Mouse (Mus musculus) layer of hippocampus, postnatal 36 days (tissue): ENCODE data around the gene Os9. TPM values are rescaled to one million over a fixed set of nuclear protein-coding genes. Genes with fewer than 3 reads are reported as not detected.
"Not testable (repeated sequence)": the region's sequence is repeated elsewhere in the genome, so short reads cannot be mapped to it uniquely, and the experiment has no call there.

Source experiments
- DNase-seq, 2 experiments: peaks; one replicate each; pipeline ENCODE4 v3.0.0; 2022
- total RNA-seq, 2 experiments: library from RNA; stranded (reverse); gene quantifications; 2 replicates each; pipeline ENCODE4 v1.2.3; 2021

The Os9 gene
- total RNA-seq, 2 experiments from 2014 or later: 97.5 to 99.3 TPM

DNA sequence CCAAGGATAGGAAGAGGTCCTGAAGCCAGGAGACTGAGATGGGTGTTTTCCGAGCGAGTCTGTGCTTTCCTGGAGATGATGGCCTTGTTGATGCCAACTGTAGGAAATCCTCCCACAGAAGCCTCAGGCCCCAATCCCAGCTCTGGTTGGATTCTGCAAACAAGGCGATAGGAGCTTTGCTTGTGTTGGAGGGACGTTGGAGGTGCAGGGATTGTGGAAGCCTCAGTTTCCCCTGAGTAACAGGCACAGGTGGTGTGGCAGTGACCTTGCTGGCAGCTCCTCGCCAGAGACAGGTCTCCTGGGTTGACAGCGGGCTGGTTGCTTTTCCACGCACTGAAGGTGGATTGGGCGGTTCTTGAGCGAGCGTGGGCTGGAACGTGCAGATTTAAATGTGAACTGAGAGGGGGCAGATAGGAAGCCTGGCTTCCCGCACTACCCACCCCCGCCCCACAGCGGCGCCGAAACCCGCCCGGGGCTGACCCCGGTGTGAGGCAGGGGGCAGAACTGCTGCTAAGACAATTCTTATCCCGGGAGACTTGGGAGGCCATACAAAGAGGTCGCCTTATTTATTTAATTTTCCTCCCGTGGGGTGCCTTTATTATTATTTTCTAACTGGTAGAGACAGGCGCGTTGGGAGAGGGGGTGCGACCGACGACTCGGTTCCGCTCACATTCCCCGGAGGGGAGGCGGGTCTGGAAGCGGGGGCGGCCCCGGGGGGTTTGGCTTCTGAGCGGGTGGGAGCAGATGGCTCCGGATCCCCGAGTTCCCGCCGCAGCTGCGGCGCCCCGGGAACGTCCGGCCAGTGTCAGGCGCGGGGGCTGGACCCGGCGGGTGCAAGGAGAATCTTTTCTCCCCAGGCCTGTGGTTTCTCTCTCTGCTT is 39.8 kb downstream of the Os9 start:
- peak in 1 of 2 experiments; percentile 71 for DNase-seq

DNA sequence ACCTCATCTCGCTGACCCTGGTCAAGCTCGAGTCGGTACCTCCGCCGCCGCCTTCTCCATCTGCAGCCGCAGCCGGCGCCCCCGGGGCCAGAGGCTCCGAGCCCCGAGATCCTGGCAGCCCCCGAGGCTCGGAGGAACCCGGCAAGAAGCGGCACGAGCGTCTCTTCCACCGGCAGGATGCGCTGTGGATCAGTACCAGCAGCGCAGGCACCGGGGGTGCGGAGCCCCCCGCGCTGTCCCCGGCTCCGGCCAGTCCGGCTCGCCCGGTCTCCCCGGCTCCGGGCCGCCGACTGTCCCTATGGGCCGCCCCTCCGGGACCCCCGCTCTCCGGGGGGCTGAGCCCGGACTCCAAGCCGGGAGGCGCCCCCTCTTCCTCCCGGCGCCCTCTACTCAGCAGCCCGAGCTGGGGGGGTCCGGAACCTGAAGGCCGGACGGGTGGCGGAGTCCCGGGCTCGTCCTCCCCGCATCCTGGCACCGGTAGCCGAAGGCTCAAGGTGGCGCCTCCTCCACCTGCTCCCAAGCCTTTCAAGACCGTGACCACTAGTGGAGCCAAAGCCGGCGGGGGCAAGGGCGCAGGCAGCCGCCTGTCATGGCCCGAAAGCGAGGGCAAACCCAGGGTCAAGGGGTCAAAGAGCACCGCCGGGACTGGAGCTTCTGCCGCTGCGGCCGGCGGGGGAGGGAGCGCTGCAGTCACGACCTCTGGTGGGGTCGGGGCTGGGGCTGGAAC is 41.1 kb downstream of the Os9 start:
- no peak for DNase-seq

DNA sequence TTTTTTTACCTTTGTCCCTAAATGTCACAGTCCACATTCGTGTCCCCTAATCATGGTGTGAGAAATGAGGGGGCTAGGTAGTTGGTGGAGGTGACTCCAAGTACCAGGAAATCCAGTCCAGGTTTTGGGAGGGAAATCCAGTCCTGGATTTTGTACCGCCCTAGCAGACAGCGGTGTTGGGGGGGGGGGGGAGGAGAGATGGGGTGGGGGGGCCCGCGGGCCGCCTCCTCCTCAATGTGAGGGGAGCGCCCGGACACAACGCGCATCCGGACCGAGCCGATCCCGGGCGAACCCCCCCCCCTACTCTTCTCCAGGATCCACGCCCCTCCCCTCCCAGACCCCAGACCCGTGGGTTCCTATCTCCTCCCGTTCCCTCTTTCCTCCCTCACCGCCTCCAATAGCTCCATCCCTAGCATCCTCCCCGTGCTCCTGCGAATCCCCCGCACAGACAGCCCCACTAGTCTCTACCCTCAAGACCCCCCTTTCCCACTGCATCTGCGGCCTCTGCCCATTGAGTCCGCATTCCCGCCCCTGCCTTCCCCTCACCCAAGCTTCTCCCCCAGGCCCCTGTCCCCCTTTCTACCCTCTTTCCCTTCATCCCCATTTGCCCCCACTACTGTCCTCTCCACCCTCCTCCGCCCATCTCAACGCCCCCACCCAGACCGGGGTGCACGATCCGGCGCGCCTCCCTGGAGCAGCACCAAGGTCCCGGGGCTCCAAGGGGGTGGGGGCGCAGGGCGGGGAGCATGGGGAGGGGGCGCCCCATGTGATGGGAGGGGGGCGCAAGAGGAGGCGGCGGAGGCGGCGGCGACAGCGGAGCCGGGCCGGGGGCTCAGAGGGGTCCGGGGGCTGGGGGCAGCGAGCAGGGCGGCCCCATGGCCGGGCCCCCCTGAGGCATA is 42.0 kb downstream of the Os9 start:
- no peak for DNase-seq

DNA sequence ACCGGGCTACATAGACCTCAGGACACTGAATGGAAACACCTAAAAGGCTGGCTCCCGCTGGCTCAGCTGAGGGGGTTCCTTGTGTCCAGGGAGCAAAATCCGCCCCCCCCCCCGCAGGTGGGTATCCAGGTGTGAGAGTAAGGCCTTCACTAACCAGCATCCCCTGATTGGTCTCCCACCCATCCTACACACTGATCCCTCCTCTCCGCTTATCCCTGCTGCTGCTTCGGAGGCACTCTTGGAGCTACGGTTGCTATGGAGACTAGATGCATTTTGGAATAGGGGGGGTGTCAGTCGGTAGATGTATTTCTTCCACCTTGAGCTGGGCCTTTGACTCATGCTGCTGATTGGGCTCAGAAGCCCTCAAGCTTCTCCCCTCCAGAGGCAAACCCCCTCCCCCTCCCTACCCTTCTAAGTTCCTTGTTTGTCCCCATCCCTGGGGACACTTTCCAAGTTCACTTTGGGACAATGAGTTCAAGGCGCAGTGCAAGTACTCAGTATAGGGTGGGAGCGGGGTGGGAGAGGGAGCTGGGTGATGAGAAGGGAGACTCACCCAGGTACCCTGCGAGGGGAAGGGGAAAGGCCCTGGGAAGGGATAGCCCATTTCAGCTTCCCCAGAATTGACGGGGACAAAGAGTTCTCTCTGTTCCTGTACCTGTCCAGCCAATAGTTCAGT is 42.8 kb downstream of the Os9 start:
- no peak for DNase-seq

DNA sequence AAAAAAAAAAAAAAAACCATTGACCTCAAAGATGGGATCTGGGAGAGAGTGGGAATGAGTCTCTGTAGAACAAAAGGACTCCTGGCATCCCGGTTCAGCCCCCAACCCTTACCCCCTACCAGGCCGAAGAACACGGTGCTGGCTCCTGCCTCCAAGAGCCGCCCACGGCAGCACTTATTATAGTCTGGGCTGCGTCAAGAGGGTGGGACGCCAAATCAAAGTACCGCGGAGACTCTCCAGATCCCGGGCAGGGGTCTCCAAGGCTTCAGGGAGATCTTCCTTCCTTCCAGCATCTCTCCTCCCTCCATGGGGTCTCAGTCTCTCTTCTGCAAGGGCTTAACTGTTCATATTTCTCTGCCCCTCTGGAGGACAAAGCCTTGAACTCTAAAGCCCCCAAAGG is 43.4 kb downstream of the Os9 start:
- DNase-seq: no peak

DNA sequence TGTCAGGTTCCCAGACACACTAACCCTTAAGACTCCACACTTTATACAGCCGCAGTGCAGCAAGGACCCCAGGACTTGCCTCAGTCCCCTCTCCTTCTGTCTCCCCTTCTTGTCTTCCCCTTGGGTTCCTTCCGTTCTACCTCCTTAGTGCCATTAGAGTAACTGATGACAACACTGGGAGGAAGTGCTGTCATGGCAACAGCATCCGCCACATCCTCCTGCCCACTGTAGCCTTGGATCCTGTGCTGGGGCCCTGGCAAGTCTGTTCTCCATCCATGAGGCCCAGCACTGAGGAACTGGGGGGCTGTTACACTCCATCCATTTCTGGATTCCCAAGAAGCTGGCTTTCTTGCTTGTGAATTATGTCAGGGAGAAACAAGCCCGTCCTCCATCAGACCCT is 44.8 kb downstream of the Os9 start:
- DNase-seq: no peak

DNA sequence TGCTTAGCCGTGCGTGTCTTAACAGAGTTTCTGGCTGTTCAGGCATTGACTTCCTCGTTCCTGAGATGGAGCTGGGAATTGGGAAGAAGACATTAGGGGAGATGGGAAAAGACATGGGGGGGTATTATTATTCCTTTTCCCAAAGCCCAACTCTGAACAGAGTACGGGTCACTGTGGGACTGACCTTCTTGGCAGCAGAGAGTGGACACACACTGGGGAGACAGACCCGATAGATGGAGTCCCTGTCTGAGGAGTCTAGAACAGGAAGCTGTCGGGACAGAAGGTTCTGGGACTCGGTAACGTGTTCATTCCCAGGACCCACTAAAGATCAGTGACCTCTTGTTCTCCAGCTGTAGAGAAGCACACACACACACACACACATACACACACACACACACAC is 45.3 kb downstream of the Os9 start:
- DNase-seq: no peak

DNA sequence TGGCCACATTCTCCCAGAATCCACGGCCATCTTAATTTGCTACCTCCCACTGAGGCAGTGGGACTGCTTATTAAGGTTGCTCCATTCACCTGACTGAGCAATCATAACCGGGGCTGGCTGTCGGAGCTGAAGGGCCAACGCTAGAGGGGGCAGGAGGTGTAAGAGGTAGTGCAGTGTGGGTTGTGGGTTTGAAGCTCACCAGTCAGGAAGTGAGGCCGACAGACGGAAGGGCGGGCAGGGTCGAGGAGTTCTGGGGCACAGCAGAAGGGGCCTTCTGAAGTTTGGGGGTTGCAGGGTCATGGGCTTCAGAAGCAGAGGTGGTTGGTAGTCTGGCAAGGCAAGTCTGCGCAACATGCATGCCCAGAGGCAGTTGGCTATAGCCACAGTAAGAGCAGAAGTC is 45.9 kb downstream of the Os9 start, which contains the start of gene Agap2:
Gene Agap2, plus strand, starts transcription at position 205 of the 400 bp plus-strand sequence.
- DNase-seq: no peak

DNA sequence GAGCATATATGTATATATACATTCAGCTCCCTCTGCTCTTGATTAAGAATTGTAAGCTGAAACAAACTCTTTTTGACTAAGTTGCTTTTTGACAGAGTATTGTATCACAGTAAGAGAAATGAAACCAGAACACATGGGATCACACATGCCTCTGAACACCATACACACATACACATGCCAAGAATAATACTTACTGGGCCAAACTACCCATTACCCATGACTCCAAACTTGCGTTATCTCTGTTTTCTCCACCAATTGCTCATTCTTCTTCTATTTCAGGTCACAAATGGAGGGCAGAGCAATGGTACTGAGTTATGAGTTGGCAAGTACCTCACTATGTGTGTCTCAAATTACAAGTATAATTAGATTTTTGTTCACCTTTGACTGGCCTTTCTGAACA is 47.0 kb downstream of the Os9 start:
- DNase-seq: no peak

DNA sequence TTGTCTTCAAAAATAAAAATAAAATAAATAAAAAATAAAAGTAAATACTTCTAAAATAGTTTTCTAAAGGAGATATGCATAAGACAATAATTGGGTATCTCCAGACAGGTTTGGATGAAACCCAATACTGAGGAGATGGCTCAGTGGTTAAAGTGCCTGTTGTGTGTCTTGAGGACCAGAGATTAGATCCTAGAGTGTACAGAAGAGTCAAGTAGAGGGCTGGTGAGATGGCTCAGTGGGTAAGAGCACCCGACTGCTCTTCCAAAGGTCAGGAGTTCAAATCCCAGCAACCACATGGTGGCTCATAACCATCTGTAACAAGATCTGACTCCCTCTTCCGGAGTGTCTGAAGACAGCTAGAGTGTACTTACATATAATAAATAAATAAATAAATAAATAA is 48.0 kb downstream of the Os9 start:
- not testable (repeated sequence) for DNase-seq

DNA sequence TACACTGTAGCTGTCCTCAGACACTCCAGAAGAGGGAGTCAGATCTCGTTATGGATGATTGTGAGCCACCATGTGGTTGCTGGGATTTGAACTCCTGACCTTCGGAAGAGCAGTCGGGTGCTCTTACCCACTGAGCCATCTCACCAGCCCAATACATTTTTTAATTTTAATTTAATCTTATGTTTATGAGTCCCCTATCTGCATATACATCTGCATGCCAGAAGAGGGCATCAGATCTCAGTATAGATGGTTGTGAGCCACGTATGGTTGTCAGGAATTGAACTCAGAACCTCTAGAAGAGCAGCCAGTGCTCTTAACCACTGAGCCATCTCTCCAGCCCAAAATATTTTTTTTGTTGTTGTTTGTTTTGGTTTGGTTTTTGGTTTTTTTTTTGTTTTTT is 48.7 kb downstream of the Os9 start:
- not testable (repeated sequence) for DNase-seq

DNA sequence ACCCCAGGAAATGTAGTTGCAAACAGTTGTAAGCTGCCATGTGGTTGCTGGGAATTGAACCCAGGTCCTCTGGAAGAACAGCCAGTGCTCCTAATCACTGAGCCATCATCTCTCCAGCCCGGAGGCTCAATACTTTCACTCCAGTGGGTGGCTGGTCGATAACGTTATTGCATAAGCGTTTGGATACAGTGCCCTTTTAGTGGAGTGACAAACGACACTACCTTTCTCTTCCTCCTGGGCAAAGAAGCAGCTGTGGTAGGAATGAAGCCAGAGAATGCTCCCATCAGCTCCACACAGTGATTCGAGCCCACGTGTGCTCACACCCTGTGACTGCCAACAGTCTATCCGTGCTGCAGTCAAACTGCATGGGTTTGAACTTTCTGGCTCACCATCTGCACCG is 49.7 kb downstream of the Os9 start:
- no peak for DNase-seq

DNA sequence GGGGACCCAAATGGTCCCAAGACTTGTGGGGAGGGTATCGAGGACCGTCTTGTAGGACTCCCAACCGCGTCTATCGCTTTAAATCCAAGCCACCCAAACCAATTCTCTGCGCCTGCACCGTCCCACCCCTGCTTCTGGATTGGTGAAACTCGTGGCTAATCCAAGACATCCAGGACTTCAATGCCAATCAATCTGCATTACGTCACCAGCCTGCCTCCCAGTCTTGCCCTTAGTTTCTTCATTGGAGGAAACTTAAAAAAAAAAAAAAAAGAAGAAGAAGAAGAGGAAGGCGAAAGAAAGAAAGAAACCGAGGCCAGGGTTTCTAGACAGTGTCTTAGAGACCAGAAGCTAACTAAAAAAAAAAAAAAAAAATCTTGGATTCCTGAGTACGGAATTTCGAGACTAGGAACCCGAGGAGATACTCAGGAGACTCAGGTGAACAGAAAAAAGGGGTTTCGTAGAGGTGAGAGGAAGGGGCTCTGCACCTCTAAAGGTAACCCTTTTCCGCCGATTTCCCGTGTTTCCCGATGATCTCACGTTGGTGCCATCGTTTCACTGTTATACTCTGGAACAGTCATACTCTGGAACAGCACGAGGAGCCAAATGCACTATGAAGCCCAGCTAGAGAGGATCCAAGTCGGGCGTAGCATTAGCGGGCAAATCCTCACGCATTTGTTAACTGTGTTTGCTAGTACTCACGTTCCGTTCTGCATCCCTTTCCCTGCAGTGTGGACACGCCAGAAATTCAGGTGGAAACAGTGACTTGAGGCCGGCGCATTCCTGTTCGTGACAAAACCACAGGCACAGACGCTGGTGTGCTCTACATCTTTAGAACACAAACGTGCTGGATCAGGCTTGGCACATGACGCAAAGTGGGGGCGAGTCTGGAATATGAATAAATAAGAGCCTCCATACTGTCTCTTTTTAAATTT is 50.5 kb downstream of the Os9 start, which contains the start of gene Tspan31:
Gene Tspan31, minus strand, starts transcription at position 75 of the 932 bp plus-strand sequence.
- peak; percentile 91 for DNase-seq

DNA sequence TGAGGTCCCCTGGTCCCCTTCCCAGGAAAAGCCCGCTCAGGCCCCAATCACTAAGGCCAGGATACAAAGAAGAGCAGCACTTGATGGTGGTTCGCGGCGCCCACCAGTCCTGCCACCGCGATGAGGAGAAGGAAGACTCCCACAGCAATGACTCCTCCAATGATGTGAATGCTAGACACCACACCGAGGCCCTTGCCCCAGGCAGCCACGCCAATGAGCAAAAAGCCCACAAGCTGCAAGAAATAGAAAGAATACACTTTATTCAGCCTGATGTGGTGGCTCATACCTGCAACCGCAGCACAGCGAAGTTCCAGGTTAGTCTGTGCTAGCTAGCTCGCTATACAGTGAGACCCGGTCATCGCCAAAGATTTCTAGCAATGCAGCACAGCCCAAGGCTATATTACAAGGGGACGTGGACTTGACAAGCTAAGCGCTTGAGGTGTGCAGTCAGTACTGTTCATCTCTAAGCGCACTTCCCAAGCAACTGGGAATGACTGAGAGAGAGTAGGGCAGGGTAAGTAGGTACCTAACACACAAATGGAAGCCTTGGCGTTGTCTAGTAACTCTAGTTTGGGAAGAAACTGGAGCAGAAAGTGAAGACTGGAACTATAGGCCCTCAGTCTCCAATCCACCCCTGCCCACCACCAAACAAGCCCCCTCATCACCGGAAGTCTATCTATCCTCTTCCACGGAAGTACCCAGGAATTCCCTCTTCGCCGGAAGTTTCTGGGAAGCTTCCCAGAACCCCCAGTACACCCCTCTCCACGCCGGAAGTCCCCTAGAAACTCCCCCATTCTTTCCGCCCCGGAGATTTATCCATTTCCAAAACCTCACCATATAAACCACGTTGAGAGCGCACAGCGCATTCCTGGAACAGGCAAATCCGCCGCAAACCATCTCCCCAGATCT is 51.4 kb downstream of the Os9 start:
- no peak for DNase-seq

DNA sequence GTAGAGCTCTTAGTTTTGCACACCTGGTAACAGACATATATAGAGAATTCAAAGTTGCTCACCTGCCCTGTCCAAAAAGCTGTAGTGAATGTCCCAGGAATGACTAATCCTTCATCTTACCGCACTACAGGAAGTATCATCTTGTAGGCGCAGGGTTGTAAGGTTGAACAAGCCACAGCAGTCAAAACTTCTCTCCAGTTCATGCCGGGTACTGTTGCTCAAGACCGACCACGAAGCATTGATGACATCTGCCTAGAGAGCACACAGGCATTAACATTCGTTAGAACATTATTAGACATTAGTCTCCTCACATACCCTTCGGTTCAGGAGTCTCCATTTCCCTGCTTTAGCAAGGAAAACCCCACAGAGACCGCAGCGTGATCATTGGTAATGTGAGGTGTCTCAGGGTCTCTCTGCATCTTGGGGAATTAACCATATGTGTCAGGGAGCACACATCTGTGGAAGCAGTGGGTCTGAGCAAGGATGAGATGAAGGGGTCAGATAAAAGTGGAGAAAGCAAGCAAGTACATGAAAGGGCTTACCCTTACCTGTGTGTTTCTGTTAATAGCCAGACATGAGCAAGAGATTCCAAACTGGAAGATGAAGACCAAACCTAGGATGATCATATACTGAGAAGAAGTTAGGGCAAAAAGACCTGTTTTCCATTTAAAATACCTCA is 52.4 kb downstream of the Os9 start:
- no peak for DNase-seq

DNA sequence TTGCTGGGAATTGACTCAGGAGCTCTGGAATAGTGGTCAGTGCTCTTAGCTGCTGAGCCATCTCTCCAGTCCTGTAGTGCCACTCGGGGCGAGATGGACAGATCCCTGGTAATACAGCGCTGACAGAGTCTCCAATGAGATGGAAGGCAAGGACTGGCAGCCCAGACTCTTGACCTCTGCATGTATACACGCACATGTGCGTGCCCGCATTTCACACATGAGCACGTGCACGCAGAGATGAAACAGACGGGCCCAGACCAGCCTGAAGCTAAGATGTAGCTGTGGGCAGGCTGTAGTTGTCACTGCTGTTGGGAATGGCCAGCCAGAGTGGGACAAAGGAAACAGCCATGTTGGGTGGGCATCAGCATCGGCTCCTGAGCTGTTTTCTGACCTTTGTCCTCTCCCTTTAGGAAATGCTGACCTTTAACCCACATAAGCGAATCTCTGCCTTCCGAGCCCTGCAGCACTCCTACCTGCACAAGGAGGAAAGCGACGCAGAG is 54.4 kb downstream of the Os9 start:
- no peak for DNase-seq

DNA sequence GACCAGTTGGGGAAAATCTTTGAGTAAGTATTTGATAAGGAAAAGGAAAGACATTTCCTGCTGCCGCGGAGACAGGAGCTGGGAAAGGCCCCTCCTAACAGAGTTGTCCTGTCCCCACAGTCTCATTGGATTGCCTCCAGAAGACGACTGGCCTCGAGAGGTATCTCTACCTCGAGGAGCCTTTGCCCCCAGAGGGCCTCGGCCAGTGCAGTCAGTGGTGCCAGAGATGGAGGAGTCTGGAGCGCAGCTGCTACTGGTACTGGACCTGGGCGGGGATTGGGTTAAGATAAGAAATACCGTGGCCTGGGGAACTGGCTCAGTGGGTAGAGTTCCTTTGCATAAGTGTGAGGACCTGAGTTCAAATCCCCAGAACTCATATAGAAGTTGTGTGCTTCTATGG is 55.0 kb downstream of the Os9 start:
- no peak for DNase-seq

DNA sequence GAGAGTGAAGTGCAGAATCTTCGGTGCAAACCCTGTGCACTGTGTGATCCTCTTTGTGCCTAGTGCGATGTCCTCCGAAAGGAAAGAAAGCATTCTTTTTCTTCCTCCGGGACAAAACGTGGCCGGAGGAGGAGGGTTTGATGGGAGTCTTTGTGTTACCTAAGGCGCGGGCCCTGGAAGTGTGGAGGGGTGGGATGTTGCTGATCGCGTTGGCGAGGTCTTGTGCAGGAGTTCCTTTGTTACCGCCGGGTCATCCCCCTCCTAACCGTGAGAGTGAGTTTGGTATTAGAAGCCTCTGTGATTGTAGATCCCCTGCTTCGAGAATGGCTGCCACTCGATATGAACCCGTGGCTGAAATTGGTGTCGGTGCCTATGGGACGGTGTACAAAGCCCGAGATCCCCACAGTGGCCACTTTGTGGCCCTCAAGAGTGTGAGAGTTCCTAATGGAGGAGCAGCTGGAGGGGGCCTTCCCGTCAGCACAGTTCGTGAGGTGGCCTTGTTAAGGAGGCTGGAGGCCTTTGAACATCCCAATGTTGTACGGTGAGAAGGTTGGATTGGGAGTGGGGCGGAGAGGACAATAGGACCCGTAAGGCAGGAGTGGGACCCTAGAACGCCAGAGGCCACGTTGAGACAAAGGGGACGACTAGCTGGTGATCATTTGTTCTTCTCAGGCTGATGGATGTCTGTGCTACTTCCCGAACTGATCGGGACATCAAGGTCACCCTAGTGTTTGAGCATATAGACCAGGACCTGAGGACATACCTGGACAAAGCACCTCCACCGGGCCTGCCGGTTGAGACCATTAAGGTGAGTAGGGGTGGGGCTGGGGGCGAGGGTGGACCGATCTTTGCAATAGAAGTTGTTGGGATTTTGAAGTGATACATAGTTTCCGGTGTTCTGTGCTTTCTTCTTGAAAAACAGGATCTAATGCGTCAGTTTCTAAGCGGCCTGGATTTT is 56.7 kb downstream of the Os9 start:
- DNase-seq: no peak
